Mouse (Mus musculus) ovary, postnatal 10 days (tissue): ENCODE results near the gene Psenen.

Experiments
- DNase-seq: peaks from one replicate; pipeline ENCODE4 v3.0.0; 2022; ENCODE audit warnings: low spot score

Psenen gene

GRCm38 (mm10) chr7:30515003-30515760, 48.2 kb downstream of the Psenen start:
- no peak for DNase-seq
